Mouse (Mus musculus) ES-Bruce4 (cell line): ENCODE data around the gene Kank1. TPM values are rescaled to one million over a fixed set of nuclear protein-coding genes. Genes with fewer than 3 reads are reported as not detected.

Source experiments
- H3K27ac ChIP-seq: 2 replicates; pipeline ENCODE4 v1.5.1; 2012; ENCODE audit warnings: low read length, inconsistent platforms; ENCODE audit not compliant: insufficient read depth
- H3K27me3 ChIP-seq: 2 replicates; pipeline ENCODE4 v1.6.1; 2012; ENCODE audit warnings: mild to moderate bottlenecking, low read length, inconsistent platforms; ENCODE audit not compliant: control insufficient read depth, poor library complexity, insufficient read depth, severe bottlenecking
- H3K36me3 ChIP-seq: 2 replicates; pipeline ENCODE4 v1.6.1; 2012; ENCODE audit warnings: inconsistent platforms, mild to moderate bottlenecking, low read length, moderate library complexity; ENCODE audit not compliant: control insufficient read depth, poor library complexity, insufficient read depth, severe bottlenecking
- H3K4me1 ChIP-seq: one replicate; pipeline ENCODE4 v1.8.1; 2011; ENCODE audit warnings: low read length; ENCODE audit not compliant: control insufficient read depth, insufficient read depth
- H3K4me3 ChIP-seq: 2 replicates; pipeline ENCODE4 v1.5.1; 2011; ENCODE audit warnings: low read depth, mild to moderate bottlenecking, low read length
- H3K9ac ChIP-seq: 2 replicates; pipeline ENCODE4 v1.6.1; 2012; ENCODE audit warnings: low read depth, mild to moderate bottlenecking, inconsistent platforms; ENCODE audit not compliant: poor library complexity, severe bottlenecking
- H3K9me3 ChIP-seq: replicated peaks from 2 replicates; pipeline ENCODE4 v1.6.1; 2012; ENCODE audit warnings: mild to moderate bottlenecking, low read length, inconsistent platforms; ENCODE audit not compliant: control insufficient read depth, poor library complexity, insufficient read depth, severe bottlenecking
- CTCF ChIP-seq: IDR thresholded peaks from one replicate; pipeline ENCODE4 v1.8.1; 2011; ENCODE audit warnings: low read depth, low read length
- EP300 ChIP-seq: IDR thresholded peaks from 2 replicates; pipeline ENCODE4 v1.6.1; 2011; ENCODE audit warnings: low read depth, low read length; ENCODE audit not compliant: insufficient read depth
- POLR2A ChIP-seq: IDR thresholded peaks from one replicate; pipeline ENCODE4 v1.8.1; 2011; ENCODE audit warnings: low read length; ENCODE audit not compliant: insufficient read depth
- polyA plus RNA-seq: library from polyadenylated mRNA; stranded (reverse); fragments of >200 nt; gene quantifications from 2 replicates; pipeline ENCODE4 v1.2.4, GENCODE M21; 2011; ENCODE audit warnings: low read depth; ENCODE audit not compliant: missing spikeins, insufficient read depth, insufficient read length

Kank1 gene
- polyA plus RNA-seq, 1 experiment = 44.1 TPM

DNA sequence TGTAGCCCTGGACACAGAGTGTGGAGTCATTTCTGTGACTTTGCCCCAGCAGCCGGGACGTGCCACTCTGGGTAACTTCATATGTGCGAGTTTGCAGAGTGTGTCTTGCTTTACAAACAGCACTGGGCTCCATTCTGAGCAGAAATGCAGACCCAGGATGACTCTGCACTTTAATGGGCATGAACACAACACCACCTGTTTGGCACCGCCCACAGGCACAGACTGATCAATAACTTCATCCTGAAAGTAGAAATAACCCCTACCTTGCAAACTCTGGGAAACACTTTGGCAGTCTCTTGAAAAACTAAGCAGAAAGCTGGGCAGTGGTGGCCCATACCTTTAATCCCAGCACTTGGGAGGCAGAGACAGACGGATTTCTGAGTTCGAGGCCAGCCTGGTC lies 244.0 kb downstream of the Kank1 start:
- TF ChIP-seq POLR2A (no peak), CTCF (no peak), EP300 (peak; percentile 95)
- Histone ChIP-seq H3K27me3 (no peaks in the 10 kb centered on the region), H3K4me3 (no peak overlapping the region), H3K27ac (peak overlapping the region; percentile 51), H3K9me3 (no peaks in the 10 kb centered on the region), H3K36me3 (no peaks in the 10 kb centered on the region), H3K9ac (no peak overlapping the region), H3K4me1 (peaks cover 5% of the 10 kb centered on the region)

Other genes starting within 250 kb of the Kank1 start
- 0.57 and 2.6 TPM in 2 replicates for gene Dock8, start 237.4 kb upstream of the Kank1 start, polyA plus RNA-seq